Mouse (Mus musculus): ENCODE measurements around the gene Padi6. TPM values are rescaled to one million over a fixed set of nuclear protein-coding genes. Genes with fewer than 3 reads are reported as not detected.
A peak's percentile ranks its signal among the peaks of the same experiment; 100 is the strongest.

Gene Padi6
- total RNA-seq, 2 experiments from 2014 or later, result 0.10 TPM; not detected in 1

DNA sequence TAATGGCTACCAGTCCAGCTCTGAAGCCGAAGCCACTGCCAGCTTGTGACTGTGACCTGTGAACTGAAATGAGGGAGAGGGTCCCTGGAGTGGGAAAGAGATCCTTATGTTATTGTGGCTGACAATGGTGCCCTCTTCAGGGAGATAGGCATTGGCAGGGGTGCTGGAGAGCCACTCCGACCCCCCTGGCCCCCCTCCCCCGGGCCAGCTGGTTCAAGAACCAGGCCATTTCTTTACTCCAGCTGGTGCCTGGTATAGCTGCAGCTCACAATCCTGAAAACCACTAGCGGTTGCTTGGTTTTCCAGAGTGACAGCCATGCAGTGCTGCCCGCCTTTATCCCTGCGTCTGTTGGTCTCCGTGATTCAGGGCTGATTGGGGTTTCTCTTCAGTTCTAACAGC, 33.3 kb downstream of the Padi6 start:
- no peak for DNase-seq (ENCODE audit: low spot score in 2 of 2)

DNA sequence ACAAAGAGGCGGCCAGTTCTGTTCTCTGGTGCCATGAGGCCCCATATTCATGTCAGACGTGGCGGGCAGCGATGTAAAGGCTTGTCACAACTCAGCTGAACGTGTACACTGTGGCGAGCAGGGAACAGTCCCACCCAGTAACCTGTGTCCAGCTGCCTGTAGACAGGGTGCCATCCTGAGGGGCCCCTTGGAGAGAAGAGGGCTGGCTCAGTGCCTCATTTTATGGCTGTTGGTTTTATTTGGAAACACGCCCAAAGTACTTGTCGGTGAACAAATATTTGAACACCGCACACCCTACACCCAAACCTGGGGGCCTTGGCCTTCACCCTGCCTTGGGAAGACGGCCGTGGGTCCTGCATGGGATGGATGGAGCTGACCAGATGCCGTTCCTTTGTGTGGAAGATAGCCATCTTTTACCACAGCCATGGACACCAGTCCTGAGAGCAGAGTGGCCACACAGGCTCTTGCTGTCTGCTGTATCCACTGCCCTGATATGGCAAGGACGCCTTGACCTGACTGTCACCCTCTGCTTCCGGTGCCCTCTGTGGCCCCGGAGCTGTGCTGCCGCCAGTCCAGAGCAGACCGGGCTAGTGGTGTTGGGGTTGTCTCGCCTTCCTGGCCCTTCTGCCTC, 34.0 kb downstream of the Padi6 start:
- DNase-seq (ENCODE audit: low spot score in 2 of 2), result no peak

DNA sequence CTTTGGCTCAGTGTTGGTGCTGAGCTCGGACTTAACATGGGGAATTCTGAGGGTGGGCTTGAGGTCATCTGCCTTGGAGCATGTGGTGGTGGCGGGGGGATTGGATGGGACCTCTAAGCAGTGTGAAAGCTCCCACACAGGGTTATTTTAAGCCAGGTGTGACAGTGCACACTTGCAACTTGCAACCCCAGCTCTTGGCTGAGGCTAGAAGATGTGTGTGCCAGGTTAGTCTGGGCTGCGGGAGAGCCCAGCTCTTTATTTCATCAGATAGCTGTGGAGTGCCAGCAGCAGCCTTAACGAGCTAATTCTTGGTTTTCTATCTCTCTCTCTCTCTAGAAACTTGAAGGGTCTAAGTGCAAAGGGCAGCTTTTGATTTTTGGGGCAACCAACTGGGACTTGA, 34.8 kb downstream of the Padi6 start:
- DNase-seq (ENCODE audit: low spot score in 2 of 2), result no peak

DNA sequence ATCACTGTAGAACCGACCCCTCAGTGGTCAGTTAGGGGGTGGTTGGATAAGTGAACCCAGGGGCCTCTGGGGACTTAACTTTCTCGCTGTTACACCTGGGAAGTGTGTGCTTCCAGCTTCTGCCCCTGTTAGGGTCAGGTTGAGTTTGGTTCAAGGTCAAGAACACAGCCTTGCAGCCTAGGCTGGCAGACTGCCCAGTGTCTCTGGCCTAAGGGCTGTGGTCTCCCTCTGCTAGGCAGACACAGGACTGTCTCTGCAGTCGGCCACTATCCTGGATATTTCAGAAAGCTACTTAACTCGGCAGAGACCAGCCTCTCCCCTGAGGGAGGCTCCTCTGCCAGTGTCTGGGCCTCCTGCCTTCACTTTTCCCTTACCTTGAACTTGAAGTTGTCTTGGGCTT, 38.3 kb downstream of the Padi6 start:
- DNase-seq (ENCODE audit: low spot score in 2 of 2), result no peak

DNA sequence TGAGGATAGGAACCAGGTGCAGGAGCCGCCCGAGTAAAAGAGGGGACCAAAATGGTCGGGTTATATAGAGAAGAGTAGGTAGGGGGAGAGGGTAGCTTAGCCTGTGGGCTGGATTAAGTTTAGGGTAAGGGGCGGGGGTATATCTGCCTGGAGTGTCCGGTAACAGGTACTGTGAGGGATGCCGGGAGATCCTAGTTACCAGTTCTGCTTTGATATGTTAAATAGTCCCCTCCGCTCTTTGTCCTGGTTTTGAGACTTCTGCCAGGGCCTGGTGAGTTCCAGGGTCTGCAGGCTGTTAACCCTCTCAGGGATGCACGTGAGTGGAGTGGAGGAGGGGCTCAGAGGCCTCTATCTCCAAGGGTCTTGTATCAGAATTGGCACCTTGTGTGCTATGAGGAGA, 38.8 kb downstream of the Padi6 start:
- no peak for DNase-seq (ENCODE audit: low spot score in 2 of 2)

DNA sequence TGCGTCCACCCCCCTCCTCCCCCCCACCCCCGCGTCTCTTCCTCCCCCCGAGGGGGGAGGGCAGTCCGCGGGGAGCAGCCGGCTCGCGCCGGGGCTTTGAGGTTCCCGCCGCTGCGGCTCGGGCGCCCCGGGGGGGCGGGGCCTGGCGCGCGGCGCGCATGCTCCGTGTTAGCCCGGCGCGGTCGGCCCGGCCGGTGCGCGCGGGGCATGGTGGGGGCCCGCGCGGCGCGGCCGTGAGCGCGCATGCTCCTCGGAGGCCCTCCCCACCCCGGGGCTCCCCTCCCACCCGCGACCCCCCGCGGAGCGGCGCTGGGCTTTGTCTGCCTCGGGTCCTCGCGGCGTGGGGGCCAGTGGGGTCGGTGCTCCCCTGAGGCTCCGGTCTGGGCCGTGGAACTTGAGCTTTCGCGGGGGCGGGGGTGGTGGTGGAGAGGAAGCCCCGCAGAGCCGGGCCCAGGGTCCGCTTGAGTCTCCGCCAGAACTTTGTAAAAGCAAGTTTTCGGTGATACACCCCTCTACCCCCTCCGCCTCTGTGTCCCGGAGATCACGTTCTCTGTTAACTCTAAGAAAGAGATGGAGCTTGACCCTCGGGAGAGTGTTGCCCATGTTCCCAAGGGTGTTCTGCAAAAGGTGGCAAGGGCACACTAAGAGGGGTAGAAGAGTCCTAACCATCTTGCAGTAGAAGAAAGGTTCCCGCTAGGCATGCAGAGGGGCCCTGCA, 39.7 kb downstream of the Padi6 start:
- peak; percentile 86 to 87 for DNase-seq (ENCODE audit: low spot score in 2 of 2)

DNA sequence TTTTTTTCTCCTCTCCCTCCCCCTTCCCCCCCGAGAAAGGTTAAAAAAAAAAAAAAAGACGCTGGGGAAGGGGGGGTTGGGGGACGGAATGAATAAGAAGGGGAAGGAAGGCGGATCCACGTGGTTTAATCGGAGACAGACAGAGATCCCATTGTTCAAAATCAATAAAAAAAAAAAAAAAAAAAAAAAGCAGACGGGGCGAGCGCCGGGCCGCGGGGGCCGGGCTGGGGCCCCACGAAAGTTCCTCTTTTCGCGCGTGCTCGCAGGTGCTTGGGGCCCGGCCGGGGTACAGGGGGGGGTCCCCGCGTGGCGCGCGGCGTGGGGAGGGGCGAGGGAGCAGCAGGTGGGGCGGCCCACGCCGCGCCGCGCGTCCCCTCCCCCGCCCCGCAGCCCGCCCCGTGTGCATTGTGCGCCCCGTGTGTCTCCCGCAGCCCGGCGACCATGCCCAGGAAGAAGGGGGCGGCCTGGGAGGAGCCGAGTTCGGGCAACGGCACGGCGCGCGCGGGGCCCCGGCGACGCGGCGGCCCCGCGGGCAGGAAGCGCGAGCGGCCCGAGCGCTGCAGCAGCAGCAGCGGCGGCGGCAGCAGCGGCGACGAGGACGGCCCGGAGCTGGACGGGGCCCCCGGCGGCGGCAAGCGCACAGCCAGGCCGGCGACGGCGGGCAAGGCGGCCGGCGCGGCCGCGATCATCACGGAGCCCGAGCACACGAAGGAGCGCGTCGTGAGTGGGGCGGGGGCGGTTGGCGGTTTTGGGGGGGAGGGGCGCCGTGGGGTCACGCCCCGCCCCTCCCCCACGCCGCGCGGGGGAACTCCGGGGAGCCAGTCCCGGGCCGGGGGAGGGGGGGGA, 40.5 kb downstream of the Padi6 start:
- DNase-seq (ENCODE audit: low spot score in 2 of 2), result peak in 1 of 2 experiments; percentile 41

DNA sequence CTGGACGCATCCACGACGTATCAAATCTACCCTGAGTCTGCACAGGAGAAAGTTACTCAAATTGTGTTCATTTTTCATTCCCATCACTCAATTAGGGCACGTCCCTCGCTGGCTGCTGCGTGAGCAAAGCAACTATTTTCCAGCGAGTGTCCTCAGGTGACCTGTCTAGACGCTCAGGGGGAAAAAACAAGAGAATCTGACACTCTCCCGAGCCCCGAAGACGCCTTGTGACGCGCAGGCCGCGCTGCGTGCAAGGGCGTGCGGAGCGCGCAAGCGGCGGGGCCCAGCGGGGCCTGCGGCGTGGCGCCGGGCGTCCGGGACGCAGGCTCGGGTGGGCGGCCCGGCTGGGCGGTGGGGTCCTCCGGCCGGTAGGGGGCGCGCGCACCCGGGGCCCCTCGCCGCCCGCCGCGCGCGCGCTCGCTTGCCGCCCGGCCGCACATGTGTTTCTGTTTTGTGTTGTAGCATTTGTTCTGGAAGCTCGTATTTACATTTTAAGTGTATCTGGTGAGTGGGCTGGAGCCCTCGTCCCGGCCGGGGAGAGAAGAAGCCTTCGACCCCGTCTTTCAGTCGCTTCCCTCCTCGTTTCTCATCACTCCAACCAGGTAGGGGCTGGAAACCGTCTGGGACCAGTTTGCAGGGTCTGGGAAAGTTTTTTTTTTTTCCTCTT, 41.3 kb downstream of the Padi6 start:
- DNase-seq (ENCODE audit: low spot score in 2 of 2), result peak; percentile 82 to 84

DNA sequence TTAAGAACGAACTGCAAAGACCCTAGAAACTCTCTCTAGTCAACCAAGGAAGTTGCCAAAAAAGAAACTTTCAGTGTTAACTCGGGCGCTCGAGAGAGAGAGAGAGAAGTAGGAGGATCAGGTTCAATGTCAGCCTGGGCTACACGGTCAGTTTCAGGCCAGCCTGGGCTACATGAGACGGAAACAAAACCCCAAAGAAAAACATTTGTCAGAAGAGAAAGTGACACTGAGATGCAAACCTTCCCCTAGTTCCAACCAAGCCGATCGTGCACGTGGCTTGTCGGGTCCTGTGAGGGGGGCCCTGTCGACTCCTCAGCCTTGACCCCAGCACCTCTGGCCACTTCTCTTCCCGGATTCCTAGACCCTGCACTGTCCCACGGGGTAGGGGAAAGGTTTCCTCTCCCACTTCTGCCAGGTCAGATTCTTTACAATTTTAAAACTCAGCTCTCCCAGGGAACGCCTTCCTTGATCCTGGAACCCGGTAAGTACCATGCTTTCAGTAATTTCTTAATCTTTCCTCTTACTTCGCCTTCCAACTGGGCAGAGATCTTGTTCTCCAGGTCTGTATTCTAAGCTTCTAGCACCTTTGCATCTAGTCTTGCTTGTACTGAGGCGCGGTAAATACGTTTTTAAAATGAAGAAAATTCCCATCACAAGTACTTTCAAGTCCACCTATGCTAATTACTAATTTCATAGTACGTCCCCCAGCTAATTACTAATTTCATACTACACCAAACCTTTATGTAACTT, 42.0 kb downstream of the Padi6 start, which contains the start of gene Rcc2:
Gene Rcc2, plus strand, starts transcription at position 273 of the 750 bp plus-strand sequence.
- no peak for DNase-seq (ENCODE audit: low spot score in 2 of 2)

DNA sequence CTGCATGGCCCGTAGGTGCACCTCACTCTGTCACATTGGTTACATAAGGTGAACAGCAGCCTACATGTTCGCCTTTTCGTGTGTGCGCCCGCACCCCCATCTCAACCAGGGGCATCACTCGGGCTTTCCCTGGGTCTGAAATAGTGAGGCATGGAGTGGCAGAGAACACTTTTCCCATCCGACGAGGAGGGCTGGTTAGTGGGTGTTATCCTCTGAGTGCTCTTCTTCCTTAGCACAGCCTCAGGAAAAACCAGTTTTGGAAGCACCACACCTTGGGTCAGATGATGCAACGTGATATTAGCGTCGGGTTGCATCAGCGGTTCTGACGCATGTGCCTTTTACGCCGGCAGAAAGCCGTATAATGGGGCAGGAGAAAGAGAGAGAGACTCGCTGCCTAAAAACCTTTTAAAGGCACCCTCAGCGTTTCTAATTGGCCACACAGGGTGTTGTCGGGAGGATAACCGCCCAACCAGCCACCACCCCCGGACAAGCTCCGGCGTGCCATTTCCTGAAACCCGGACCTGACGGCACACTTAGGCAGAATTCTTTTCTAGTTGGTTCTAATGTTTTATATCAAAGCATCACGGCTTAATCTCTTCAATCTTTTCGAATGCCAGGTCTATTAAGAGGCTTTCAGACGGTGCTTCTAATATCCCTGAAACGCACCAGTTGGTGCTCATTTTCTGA, 42.9 kb downstream of the Padi6 start:
- DNase-seq (ENCODE audit: low spot score in 2 of 2), result no peak

DNA sequence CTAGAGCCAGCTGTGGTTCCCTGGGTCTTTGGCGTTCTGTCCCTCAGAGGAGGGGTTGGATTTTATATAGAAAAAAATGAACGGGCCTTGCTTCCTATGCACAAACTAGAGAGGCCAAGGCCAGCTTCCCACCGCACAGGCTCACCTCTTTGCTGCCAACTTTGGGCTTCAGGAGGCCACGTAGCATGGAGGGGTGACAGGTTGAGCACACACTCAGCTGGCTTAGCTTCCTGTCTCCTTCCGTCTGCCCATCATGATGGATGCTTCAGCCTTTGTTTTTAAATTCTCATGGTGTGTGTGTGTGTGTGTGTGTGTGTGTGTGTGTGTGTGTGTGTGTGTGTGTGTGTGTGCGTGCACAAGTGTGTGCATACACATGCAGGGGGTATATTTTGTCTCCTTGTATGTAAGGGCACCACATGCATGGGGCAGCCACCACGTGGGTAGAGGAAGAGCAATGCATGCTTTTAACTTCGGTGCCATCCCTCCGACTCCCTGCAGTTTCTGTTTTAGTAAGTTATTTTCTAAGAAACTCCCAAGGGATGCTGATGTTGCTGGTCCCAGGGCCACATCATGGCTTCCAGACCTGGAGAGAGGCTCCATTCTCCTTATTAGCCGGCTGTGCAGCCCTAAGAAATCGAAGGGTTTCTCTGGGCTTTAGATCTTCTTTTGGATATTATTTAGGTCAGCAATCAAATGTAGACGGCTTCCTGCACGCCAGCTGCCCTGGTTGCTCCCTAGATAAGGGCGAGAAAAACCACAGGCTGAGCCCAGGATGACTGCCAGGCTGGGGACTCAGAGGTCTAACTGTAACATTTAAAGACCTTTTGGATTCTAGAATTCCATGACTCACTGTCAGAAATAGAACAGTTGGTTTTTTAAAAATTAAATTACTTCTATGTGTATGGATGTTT, 46.5 kb downstream of the Padi6 start:
- DNase-seq (ENCODE audit: low spot score in 2 of 2), result no peak

DNA sequence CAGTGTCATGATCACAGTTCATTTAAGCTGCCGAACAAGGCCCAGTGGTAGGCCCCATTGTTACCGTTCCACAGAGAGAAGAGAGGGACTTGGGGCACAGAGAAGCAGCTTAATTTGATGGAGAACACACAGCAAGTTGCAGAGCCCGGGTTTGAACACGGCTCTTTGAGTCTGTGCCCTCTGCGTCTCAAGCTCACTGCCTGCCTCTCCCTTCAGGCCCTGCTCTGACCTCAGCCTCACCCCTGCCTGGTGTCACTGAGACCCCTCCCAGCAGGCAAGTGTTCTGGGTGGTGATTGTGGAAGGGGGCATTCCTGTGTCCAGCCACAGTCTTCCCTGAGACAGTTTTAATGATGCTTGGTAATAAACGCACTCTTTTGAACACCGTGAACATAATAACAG, 47.3 kb downstream of the Padi6 start:
- no peak for DNase-seq (ENCODE audit: low spot score in 2 of 2)

DNA sequence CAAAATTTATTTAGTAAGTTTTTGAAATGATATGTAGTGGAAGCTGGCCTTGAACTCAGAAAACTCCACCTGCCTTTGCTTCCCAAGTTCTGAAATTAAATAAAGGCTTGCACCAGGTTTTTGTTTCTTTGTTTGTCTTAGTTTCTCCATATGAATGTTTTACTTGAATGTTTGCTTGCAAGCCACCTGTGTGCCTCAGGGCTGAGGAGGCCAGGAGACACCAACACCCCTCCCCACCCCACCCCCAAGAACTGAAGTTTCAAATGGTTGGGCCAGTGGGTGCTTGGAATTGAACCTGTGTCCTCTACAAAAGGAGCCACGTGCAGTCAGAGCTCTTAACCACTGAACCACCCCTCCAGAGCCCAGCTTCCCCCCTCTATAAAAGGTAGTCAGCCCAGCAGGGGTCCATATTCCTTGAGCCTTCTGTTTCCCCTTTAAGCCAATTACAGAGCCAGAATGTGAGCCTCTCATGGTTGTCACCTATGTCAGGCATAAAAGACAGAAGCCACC, 47.8 kb downstream of the Padi6 start:
- no peak for DNase-seq (ENCODE audit: low spot score in 2 of 2)

DNA sequence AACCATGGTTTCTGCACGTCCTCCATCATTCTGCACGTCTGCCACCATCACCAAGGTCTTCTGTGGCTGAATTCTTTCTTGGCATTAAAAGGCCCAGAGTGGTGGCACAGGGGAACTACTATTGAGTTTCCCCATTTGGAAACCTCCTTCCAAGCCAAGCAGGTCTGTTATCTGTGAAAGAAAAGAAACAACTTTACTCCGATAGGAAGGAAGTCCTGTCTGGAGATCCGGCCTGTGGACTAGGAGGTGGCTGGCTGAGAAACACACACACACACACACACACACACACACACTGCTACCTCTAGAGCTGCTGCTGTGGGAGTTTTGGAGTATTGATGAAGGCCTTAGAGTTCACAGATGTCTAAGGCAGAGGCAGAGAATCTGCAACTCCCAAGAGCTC, 48.9 kb downstream of the Padi6 start:
- no peak for DNase-seq (ENCODE audit: low spot score in 2 of 2)

DNA sequence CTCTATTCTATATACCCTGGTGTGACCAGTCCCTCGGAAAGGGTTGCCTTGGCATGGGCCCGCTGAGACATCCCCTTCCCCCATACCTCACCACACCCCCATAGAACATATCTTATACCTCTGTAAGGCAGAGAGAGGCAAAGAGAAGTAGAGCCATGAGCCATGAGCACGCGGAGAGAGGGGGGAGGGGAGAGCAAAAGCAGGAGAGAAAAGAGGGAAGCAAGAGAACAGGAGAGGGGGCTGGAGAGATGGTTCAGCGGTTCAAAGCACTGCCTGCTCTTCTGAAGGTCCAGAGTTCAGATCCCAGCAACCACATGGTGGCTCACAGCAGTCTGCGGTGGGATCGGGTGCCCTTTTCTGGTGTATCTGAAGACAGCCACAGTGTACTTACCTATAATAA, 51.0 kb downstream of the Padi6 start:
- DNase-seq (ENCODE audit: low spot score in 2 of 2), result no peak

DNA sequence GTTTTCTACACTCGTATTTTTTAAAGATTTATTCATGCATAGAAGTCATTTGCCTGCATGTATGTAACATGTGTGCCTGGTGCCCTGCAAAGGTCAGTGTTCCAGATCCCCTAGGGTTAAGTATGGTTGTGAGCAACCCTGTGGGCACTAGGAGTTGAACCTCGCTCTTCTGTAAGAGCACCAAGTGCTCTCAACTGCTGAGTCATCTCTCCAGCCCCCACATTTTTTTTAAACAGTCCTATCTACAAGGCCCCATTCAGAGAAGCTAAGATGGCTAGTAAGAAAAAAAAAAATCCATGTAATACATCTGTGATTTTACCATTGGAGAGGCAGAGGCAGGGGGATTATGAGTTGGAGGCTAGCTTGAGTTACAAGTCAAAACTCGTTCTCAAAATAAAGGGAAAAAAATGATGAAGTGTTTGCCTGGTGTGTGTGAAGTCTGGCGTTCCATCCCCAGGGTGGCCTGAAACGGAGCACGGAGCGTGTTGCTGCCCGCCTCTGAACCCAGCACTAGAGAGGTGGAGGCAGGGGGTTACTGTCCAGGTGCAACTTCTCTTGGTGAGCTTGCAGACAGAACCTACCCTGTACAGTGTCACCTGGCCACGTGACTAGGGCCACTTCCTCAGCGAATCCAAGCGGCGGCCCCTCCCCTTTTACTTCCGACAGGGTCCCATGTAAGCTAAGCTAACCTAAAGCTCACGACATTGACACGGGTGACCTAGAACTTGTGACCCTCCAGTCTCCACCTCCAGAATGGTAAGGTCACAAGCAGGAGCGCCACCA, 52.4 kb downstream of the Padi6 start:
- DNase-seq (ENCODE audit: low spot score in 2 of 2), result no peak

DNA sequence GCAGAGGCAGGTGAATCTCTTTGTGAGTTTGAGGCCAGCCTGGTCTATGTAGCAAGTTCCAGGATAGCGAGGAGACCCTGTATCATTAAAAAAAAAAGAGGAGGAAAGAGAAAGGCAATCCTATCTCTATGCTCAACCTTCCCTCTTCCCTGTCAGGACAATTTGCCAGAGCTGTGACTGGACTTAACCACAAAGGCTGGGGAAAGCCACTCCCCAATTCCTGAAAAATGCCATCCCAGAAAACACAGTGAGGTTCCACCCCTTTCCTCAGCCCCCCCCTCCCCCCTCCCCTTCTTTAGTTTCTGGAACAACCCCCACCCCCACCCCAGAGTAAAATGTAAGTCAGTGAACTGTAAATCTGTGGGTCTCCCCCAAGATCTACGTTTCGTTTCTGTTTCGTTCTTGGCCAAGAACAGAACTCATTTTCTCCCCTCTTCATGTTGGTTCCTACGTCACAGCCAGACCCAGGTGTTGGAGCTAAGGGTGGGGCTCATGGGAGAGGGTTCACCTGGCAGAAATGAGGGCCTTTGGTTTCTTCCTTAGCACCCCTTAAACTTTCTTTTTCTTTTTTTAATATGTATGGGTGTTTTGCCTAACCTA, 53.5 kb downstream of the Padi6 start:
- DNase-seq (ENCODE audit: low spot score in 2 of 2), result no peak

All from gastrocnemius, postnatal 4 days (tissue).